Mouse (Mus musculus): ENCODE data around the gene Acin1. TPM values are rescaled to one million over a fixed set of nuclear protein-coding genes. Genes with fewer than 3 reads are reported as not detected.

The Acin1 gene
- polyA plus RNA-seq, 1 experiment from 2014 or later, result 74.1 TPM

DNA sequence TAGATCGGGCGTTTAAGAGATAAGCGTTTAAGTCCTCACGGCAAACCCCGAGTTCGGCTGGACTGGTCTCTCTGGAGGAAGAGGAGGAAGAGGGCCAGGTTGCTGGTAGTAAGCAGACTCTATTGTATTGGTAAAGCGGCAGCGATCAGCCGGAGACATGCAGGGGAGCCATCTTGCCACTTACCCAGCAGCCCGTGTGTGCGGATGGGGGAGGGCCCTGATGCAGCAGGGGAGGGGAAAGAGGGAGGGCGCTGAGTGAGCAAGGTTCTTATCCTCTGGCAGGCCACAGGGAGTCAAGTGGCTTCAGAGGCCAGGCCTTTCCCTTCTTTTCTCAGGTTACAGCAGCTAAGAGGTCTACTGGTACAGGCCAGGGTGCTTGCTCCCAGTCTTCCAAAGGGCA, 33.2 kb downstream of the Acin1 start:
- under 1% methylated on average over 12 of the region's 12 CpGs for WGBS (ENCODE audit: insufficient replicate concordance)
- peak overlapping the region; percentile 91 for H3K4me2 ChIP-seq
- peaks cover 82% of the 10 kb centered on the region for H3K36me3 ChIP-seq
- H3K27me3 ChIP-seq (replicated peaks), result no peaks in the 10 kb centered on the region
- peak; percentile 92 for ATAC-seq
- H3K4me3 ChIP-seq, result peak overlapping the region; percentile 75
- peak overlapping the region; percentile 83 for H3K9ac ChIP-seq
- H3K27ac ChIP-seq, result peak overlapping the region; percentile 85
- no peaks in the 10 kb centered on the region for H3K9me3 ChIP-seq (replicated peaks)
- H3K4me1 ChIP-seq, result peaks cover 51% of the 10 kb centered on the region

- peaks cover 82% of the 10 kb centered on the region for H3K36me3 ChIP-seq
Observed at GRCm38 (mm10) chr14:54652787-54653186, 33.9 kb downstream of the Acin1 start.

GRCm38 (mm10) chr14:54651556-54651955, 35.2 kb downstream of the Acin1 start:
- no peak for ATAC-seq
- peak overlapping the region; percentile 54; the same call in 1 of the 2 replicates for H3K27ac ChIP-seq
- H3K36me3 ChIP-seq, result peaks cover 82% of the 10 kb centered on the region
- H3K4me1 ChIP-seq, result peaks cover 60% of the 10 kb centered on the region
- no peak overlapping the region for H3K9ac ChIP-seq
- WGBS (ENCODE audit: insufficient replicate concordance), result 68% methylated on average over 4 of the region's 4 CpGs
- no peaks in the 10 kb centered on the region for H3K9me3 ChIP-seq (replicated peaks)
- no peaks in the 10 kb centered on the region for H3K27me3 ChIP-seq (replicated peaks)
- H3K4me2 ChIP-seq, result peak overlapping the region; percentile 91; the same call in 1 of the 2 replicates
- H3K4me3 ChIP-seq, result no peak overlapping the region

More at GRCm38 (mm10) chr14:54652787-54653186, 33.9 kb downstream of the Acin1 start:
- WGBS (ENCODE audit: insufficient replicate concordance), result 3% methylated on average over 7 of the region's 7 CpGs
- Histone ChIP-seq H3K4me1 (peaks cover 59% of the 10 kb centered on the region), H3K27me3 (replicated peaks) (no peaks in the 10 kb centered on the region), H3K9me3 (replicated peaks) (no peaks in the 10 kb centered on the region), H3K4me3 (peak overlapping the region; percentile 75), H3K9ac (peak overlapping the region; percentile 83), H3K27ac (peak overlapping the region; percentile 85), H3K4me2 (peak overlapping the region; percentile 91)
- no peak for ATAC-seq

- no peaks in the 10 kb centered on the region for H3K27me3 ChIP-seq (replicated peaks)
- WGBS (ENCODE audit: insufficient replicate concordance), result 57% methylated on average over 23 of the region's 23 CpGs
- peak; percentile 46 for ATAC-seq
- H3K4me1 ChIP-seq, result peaks cover 60% of the 10 kb centered on the region
- H3K9ac ChIP-seq, result no peak overlapping the region
- H3K9me3 ChIP-seq (replicated peaks), result no peaks in the 10 kb centered on the region
- H3K27ac ChIP-seq, result 0 out of 2 replicates have a peak overlapping the region, but pooled peaks have one; percentile 54
- peaks cover 82% of the 10 kb centered on the region for H3K36me3 ChIP-seq
- 0 out of 2 replicates have a peak overlapping the region, but pooled peaks have one; percentile 91 for H3K4me2 ChIP-seq
- no peak overlapping the region for H3K4me3 ChIP-seq
Observed at GRCm38 (mm10) chr14:54650621-54651454, 35.9 kb downstream of the Acin1 start.

GRCm38 (mm10) chr14:54647900-54648299, 38.8 kb downstream of the Acin1 start:
- Histone ChIP-seq H3K27me3 (replicated peaks) (no peaks in the 10 kb centered on the region), H3K4me1 (peaks cover 47% of the 10 kb centered on the region), H3K4me2 (no peak overlapping the region), H3K36me3 (peaks cover 94% of the 10 kb centered on the region), H3K9ac (no peak overlapping the region), H3K4me3 (no peak overlapping the region), H3K27ac (no peak overlapping the region), H3K9me3 (replicated peaks) (no peaks in the 10 kb centered on the region)
- ATAC-seq, result no peak
- 59% methylated on average over 4 of the region's 4 CpGs for WGBS (ENCODE audit: insufficient replicate concordance)

DNA sequence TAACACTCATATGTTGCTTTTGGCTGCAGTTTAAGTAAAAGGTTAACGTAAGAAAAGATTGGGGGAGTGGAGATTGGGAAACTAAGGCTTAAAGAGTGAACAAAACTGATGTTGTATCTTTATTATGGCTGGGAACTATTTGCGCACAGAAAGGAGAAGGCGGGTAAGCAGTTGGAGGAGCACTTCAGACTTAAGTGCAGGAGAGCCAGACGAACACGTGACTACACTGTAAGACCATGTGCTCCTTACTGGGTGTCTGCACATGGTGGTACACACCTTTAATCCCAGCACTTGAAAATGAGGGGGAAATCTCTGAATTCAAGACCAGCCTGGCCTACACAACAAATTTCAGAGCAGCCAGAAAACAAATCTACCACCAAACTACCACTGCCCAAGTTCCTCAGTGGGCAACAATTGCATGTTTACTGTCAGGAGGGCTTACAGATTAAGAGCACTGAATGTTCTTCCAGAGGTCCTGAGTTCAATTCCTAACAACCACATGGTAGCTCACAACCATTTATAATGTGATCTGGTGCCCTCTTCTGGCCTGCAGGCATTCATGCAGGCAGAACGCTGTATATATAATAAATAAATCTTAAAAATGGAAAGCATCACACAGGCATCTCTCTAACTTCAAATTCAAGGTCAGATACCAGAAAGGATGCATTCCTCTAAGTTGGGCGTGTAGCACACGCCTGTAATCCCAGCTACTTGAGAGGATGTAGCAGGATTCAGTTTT, 39.7 kb downstream of the Acin1 start:
- Histone ChIP-seq H3K36me3 (peaks cover 99% of the 10 kb centered on the region), H3K9ac (no peak overlapping the region), H3K4me2 (no peak overlapping the region), H3K4me3 (no peak overlapping the region), H3K27me3 (replicated peaks) (no peaks in the 10 kb centered on the region), H3K27ac (no peak overlapping the region), H3K9me3 (replicated peaks) (no peaks in the 10 kb centered on the region), H3K4me1 (peaks cover 39% of the 10 kb centered on the region)
- ATAC-seq, result no peak
- WGBS (ENCODE audit: insufficient replicate concordance), result 91% methylated on average over 8 of the region's 8 CpGs

DNA sequence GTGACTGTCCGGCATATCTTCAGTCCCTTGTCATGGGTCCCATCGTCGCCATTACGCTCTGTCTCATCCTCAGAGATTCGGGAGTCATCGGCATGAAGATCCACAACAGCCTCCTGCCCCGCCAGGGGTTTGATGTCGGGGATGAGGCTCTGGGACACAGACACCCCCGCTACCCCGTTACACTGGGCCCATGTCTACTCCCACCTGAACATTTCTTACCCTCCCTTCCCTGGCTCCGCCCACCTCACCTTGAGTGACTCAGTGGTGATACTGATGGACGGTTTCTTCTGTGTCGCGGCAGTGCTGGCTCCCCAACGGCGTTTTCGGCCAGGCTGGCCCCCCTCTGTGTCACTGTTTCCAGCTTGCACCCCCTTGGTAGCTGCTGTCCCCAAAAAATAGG, 40.3 kb downstream of the Acin1 start:
- Histone ChIP-seq H3K9ac (no peak overlapping the region), H3K36me3 (peaks cover 94% of the 10 kb centered on the region), H3K9me3 (replicated peaks) (no peaks in the 10 kb centered on the region), H3K27me3 (replicated peaks) (no peaks in the 10 kb centered on the region), H3K4me3 (no peak overlapping the region), H3K4me2 (no peak overlapping the region), H3K27ac (no peak overlapping the region), H3K4me1 (peaks cover 34% of the 10 kb centered on the region)
- no peak for ATAC-seq
- 93% methylated on average over 17 of the region's 17 CpGs for WGBS (ENCODE audit: insufficient replicate concordance)

GRCm38 (mm10) chr14:54644294-54644693, 42.4 kb downstream of the Acin1 start:
- Histone ChIP-seq H3K9me3 (replicated peaks) (no peaks in the 10 kb centered on the region), H3K4me1 (peaks cover 34% of the 10 kb centered on the region), H3K4me2 (no peak overlapping the region), H3K4me3 (no peak overlapping the region), H3K36me3 (peaks cover 73% of the 10 kb centered on the region), H3K27ac (no peak overlapping the region), H3K9ac (no peak overlapping the region), H3K27me3 (replicated peaks) (peaks cover 18% of the 10 kb centered on the region)
- 94% methylated on average over 9 of the region's 9 CpGs for WGBS (ENCODE audit: insufficient replicate concordance)
- no peak for ATAC-seq

DNA sequence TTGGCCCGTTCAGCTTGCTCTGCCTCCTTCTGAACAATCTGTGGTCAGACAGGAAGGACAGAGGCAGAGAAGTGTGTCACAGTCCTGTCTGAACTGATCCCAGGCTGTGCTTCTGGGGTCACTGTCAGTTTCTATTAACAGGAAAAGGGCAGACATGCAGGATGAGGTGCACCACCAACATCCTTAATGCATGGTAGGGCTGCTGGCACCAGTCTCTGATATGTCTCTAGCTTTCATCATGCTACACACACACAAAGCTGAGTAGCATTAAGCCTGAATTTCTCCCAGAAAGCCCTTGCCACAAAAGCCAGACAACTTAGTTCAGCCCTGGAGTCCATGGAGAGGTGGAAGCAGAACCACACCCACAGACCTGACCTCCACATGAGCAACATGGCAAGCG, 43.7 kb downstream of the Acin1 start:
- 89% methylated on average over 2 of the region's 2 CpGs for WGBS (ENCODE audit: insufficient replicate concordance)
- Histone ChIP-seq H3K4me2 (no peak overlapping the region), H3K9me3 (replicated peaks) (no peaks in the 10 kb centered on the region), H3K27me3 (replicated peaks) (peaks cover 25% of the 10 kb centered on the region), H3K4me1 (peaks cover 23% of the 10 kb centered on the region), H3K27ac (no peak overlapping the region), H3K36me3 (peaks cover 61% of the 10 kb centered on the region), H3K4me3 (no peak overlapping the region), H3K9ac (no peak overlapping the region)
- no peak for ATAC-seq

DNA sequence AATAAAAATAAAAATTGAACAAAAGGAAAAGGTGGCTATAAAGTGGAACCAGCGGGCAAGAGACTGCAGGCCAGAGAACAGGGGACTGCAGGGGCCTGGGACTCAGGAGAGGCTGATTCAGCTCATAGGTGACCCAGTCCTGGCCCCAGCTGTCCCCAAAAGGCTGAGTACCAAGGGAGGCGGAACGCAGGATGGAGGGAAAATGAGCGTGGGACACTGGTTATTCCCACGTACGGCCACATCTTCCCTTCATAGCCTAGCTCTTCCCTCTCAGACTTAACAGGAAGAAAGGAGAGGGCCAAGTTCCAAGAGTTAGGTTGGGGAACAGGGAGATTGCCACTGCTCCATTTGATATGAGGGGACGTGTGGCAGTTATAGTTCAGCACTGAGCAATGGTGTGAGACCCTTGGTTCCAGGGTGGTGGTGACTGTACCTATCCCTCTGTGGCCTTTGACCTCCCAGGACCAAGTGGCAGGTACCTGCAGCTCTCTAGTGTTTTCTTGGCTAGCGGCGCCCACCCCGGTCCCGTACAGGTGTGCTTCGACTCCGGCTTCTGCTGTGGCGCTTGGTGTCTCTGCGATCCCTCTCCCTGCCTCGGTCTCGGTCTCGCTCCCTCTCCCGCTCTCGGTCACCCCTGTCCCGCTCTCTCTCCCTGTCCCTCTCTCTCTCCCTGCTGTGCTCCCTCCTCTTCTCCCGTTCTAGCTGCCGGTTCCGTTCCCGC, 44.3 kb downstream of the Acin1 start:
- peaks cover 56% of the 10 kb centered on the region for H3K36me3 ChIP-seq
- no peak overlapping the region for H3K9ac ChIP-seq
- H3K4me1 ChIP-seq, result peaks cover 20% of the 10 kb centered on the region
- ATAC-seq, result no peak
- no peak overlapping the region for H3K4me3 ChIP-seq
- peak overlapping the region; percentile 100; the same call in 1 of the 2 replicates for H3K4me2 ChIP-seq
- 87% methylated on average over 25 of the region's 25 CpGs for WGBS (ENCODE audit: insufficient replicate concordance)
- H3K27ac ChIP-seq, result no peak overlapping the region
- H3K9me3 ChIP-seq (replicated peaks), result no peaks in the 10 kb centered on the region
- H3K27me3 ChIP-seq (replicated peaks), result peaks cover 25% of the 10 kb centered on the region

- H3K27ac ChIP-seq, result peak within 1 kb of the TSS; percentile 75
- under 1% methylated on average over 51 of the region's 52 CpGs for WGBS (ENCODE audit: insufficient replicate concordance)
- peak within 1 kb of the TSS; percentile 71 for H3K4me3 ChIP-seq
- peak; percentile 93 for ATAC-seq
- H3K4me2 ChIP-seq, result peak within 1 kb of the TSS; percentile 100
- peaks cover 20% of the 10 kb centered on the region for H3K4me1 ChIP-seq
- H3K36me3 ChIP-seq, result peaks cover 49% of the 10 kb centered on the region
- H3K27me3 ChIP-seq (replicated peaks), result peaks cover 25% of the 10 kb centered on the region
- H3K9ac ChIP-seq, result peak within 1 kb of the TSS; percentile 80
- H3K9me3 ChIP-seq (replicated peaks), result no peaks in the 10 kb centered on the region
Observed at GRCm38 (mm10) chr14:54641305-54641969, 45.3 kb downstream of the Acin1 start, which contains the start of gene Cdh24. TSS of gene Cdh24 (minus strand) at chr14:54641364.

Data from liver, embryonic 12.5 days (tissue).